In genomic region chr10:93508383-93508970, GRCm38 (mm10) we compare ENCODE assay signal across 28 mouse cellular contexts. TPM values are rescaled to one million over a fixed set of nuclear protein-coding genes. Genes with fewer than 3 reads are reported as not detected.
DNase-seq lines count a peak whose midpoint lies in the region; ATAC-seq and TF ChIP-seq lines count a peak whose summit lies in the region.
"Had no signal": no experiment of that assay in that cellular context is flagged by ENCODE, and none has a peak within 500 bp of the region (broad histone marks: within the 10 kb centered on the region; RNA-seq: fewer than 3 reads in every experiment).

No protein-coding gene starts in this region.

- no peaks in the 10 kb centered on the region for H3K4me1 ChIP-seq in lung, postnatal 0 days (ENCODE audit: insufficient read depth, low read depth, low read length)
- H3K4me1 ChIP-seq in lung, adult 2 months (ENCODE audit: control insufficient read depth, insufficient read depth, low read length): no peaks in the 10 kb centered on the region
- H3K4me1 ChIP-seq: embryonic facial prominence, embryonic 12.5 days; forebrain, embryonic 13.5 days; limb, embryonic 13.5 days; liver, embryonic 12.5 days had no signal

- H3K36me3 ChIP-seq in lung, postnatal 0 days (ENCODE audit: insufficient read depth, low read length): no peaks in the 10 kb centered on the region
- H3K36me3 ChIP-seq: embryonic facial prominence, embryonic 12.5 days; hindbrain, embryonic 13.5 days; limb, embryonic 13.5 days; liver, embryonic 12.5 days had no signal

- ATAC-seq in frontal cortex, adult (ENCODE audit: low TSS enrichment): 0 out of 2 replicates have a peak, but pooled peaks have one; percentile 44
- no peak for ATAC-seq in lung, postnatal 0 days
- no peak for ATAC-seq in cerebellum, adult (ENCODE audit: insufficient number of reproducible peaks, low FRiP score, low TSS enrichment)
- ATAC-seq: forebrain, embryonic 13.5 days; liver, embryonic 12.5 days; midbrain, embryonic 16.5 days had no signal

- H3K9ac ChIP-seq in lung, postnatal 0 days (replicated peaks; ENCODE audit: low read depth): no peak overlapping the region
- H3K9ac ChIP-seq: embryonic facial prominence, embryonic 12.5 days; forebrain, embryonic 13.5 days; hindbrain, embryonic 13.5 days; limb, embryonic 13.5 days; liver, embryonic 12.5 days had no signal

- no peak overlapping the region for H3K4me2 ChIP-seq in lung, postnatal 0 days (replicated peaks; ENCODE audit: low read depth, low read length)
- H3K4me2 ChIP-seq: embryonic facial prominence, embryonic 12.5 days; forebrain, embryonic 13.5 days; hindbrain, embryonic 13.5 days; limb, embryonic 13.5 days; liver, embryonic 12.5 days had no signal

- H3K27me3 ChIP-seq in lung, postnatal 0 days (replicated peaks; ENCODE audit: insufficient read depth, low read length): no peaks in the 10 kb centered on the region
- H3K27me3 ChIP-seq: embryonic facial prominence, embryonic 12.5 days; forebrain, embryonic 13.5 days; hindbrain, embryonic 13.5 days; limb, embryonic 13.5 days; liver, embryonic 12.5 days had no signal

- H3K9me3 ChIP-seq in lung, postnatal 0 days (ENCODE audit: low read length): no peaks in the 10 kb centered on the region
- H3K9me3 ChIP-seq: embryonic facial prominence, embryonic 12.5 days; forebrain, embryonic 13.5 days; hindbrain, embryonic 13.5 days; limb, embryonic 13.5 days; liver, embryonic 12.5 days; megakaryocyte, embryonic 14.5 days had no signal

- DNase-seq in frontal cortex, postnatal 10 days (ENCODE audit: low spot score in 2 of 2): no peak
- DNase-seq in lung, postnatal 0 days (ENCODE audit: low spot score): peak; percentile 25
- DNase-seq in lung, adult 2 months: no peak
- DNase-seq in NIH3T3 (ENCODE audit: low read depth): peak; percentile 42
- no peak for DNase-seq in spleen, adult 12 weeks (ENCODE audit: low spot score)
- DNase-seq: adrenal gland, postnatal 14 days; cerebellum, adult 11 months; cerebellum, postnatal 14 days; gastrocnemius, postnatal 36 days; kidney, adult 2 months; layer of hippocampus, adult 9-11 months; lung, adult 18-20 months had no signal

- no peak overlapping the region for H3K4me3 ChIP-seq in lung, postnatal 0 days (ENCODE audit: low read depth, low read length)
- no peak overlapping the region for H3K4me3 ChIP-seq in lung, adult 2 months (replicated peaks; ENCODE audit: extremely low read depth, low read depth, low read length)
- H3K4me3 ChIP-seq: embryonic facial prominence, embryonic 12.5 days; erythroblast, embryonic 14.5 days; forebrain, embryonic 13.5 days; hindbrain, embryonic 13.5 days; limb, embryonic 13.5 days; liver, embryonic 12.5 days; megakaryocyte, embryonic 14.5 days had no signal

- TF ChIP-seq POLR2A in lung, adult 2 months (IDR thresholded peaks at IDR 0.05; ENCODE audit: borderline replicate concordance, extremely low read depth, low read depth, low read length): no peak

- no peak for TF ChIP-seq CTCF in lung, postnatal 0 days (IDR thresholded peaks at IDR 0.05)
- TF ChIP-seq CTCF in lung, adult 2 months (IDR thresholded peaks at IDR 0.05; ENCODE audit: insufficient read depth, low read length): no peak

- WGBS in lung, postnatal 0 days: 53% methylated on average over 7 of the region's 7 CpGs
- WGBS in lung, adult 2 months: 60% methylated on average over 7 of the region's 7 CpGs

- no peak for TF ChIP-seq EP300 in lung, postnatal 0 days (IDR thresholded peaks at IDR 0.05)

- H3K27ac ChIP-seq in lung, postnatal 0 days (ENCODE audit: low read length): no peak overlapping the region
- H3K27ac ChIP-seq: embryonic facial prominence, embryonic 12.5 days; forebrain, embryonic 13.5 days; hindbrain, embryonic 13.5 days; kidney, postnatal 0 days; limb, embryonic 13.5 days; liver, embryonic 12.5 days had no signal

RNA-seq across cellular contexts. Expression of gene Hal, which starts 19.9 kb away (rescaled TPM):
- polyA plus RNA-seq in lung, postnatal 0 days (2015; fragmentation: Nextera tagmentation; extraction: Ambion mirVana): 0.27 TPM in 1 of 2 replicates, not detected in the other
- 0.45 and 0.83 TPM in 2 replicates for polyA plus RNA-seq in lung, adult 2 months (2012; rRNA removed)
- polyA plus RNA-seq: embryonic facial prominence, embryonic 12.5 days; erythroblast, embryonic 14.5 days; forebrain, embryonic 13.5 days; heart, embryonic 14.5 days; hindbrain, embryonic 13.5 days; kidney, postnatal 0 days; midbrain, embryonic 16.5 days had no signal

RNA-seq across cellular contexts. Expression of gene Amdhd1, which starts 31.4 kb away (rescaled TPM):
- polyA plus RNA-seq in lung, postnatal 0 days (2015; fragmentation: Nextera tagmentation; extraction: Ambion mirVana): 0.11 and 0.24 TPM in 2 replicates
- polyA plus RNA-seq in lung, adult 2 months (2012; rRNA removed): 0.18 and 0.31 TPM in 2 replicates
- polyA plus RNA-seq: forebrain, embryonic 13.5 days; midbrain, embryonic 16.5 days; neural tube, embryonic 14.5 days had no signal

RNA-seq across cellular contexts. Expression of gene Ccdc38, which starts 32.0 kb away (rescaled TPM):
- 0.13 and 0.15 TPM in 2 replicates for polyA plus RNA-seq in lung, postnatal 0 days (2015; fragmentation: Nextera tagmentation; extraction: Ambion mirVana)
- 0.04 and 0.05 TPM in 2 replicates for polyA plus RNA-seq in lung, adult 2 months (2012; rRNA removed)
- polyA plus RNA-seq: erythroblast, embryonic 14.5 days; kidney, adult 2 months; large intestine, adult 2 months; small intestine, adult 2 months; urinary bladder, adult 2 months had no signal

RNA-seq across cellular contexts. Expression of gene Lta4h, which starts 55.3 kb away (rescaled TPM):
- polyA plus RNA-seq in lung, postnatal 0 days (2015; fragmentation: Nextera tagmentation; extraction: Ambion mirVana): 88.6 and 95.6 TPM in 2 replicates
- 57.7 and 82.7 TPM in 2 replicates for polyA plus RNA-seq in lung, adult 2 months (2012; rRNA removed)

Comparison
In these comparisons a context has a peak if more than half of its experiments do, and no peak if none do; other contexts are left out.
1. DNase-seq: peak in lung, postnatal 0 days (single experiment) and NIH3T3 (single experiment); none in frontal cortex, postnatal 10 days (0 of 2), lung, adult 2 months (single experiment) and spleen, adult 12 weeks (single experiment).